Mouse (Mus musculus) E14TG2a.4 (cell line): ENCODE results near the gene Neurl1a.

ENCODE experiments used
- H3K27me3 ChIP-seq: 2 replicates; pipeline ENCODE4 v1.6.1; 2014; ENCODE audit warnings: low read length, control low read depth; ENCODE audit not compliant: insufficient read depth
- H3K36me3 ChIP-seq: 2 replicates; pipeline ENCODE4 v1.6.1; 2014; ENCODE audit warnings: low read length, control low read depth; ENCODE audit not compliant: insufficient read depth
- H3K4me1 ChIP-seq: replicated peaks from 2 replicates; pipeline ENCODE4 v1.6.1; 2014; ENCODE audit warnings: low read depth, low read length, control low read depth
- H3K4me3 ChIP-seq: replicated peaks from 2 replicates; pipeline ENCODE4 v1.5.1; 2014; ENCODE audit warnings: mild to moderate bottlenecking, low read length
- H3K9me3 ChIP-seq: 2 replicates; pipeline ENCODE4 v1.6.1; 2014; ENCODE audit warnings: low read length, control low read depth
- CTCF ChIP-seq: conservative IDR thresholded peaks from 2 replicates; pipeline ENCODE4 v1.5.1; 2014; ENCODE audit warnings: low read length
- NANOG ChIP-seq: IDR thresholded peaks from 2 replicates; pipeline ENCODE4 v1.6.1; 2014; ENCODE audit warnings: borderline replicate concordance, low read length, mixed read lengths
- POU5F1 ChIP-seq: IDR thresholded peaks from 2 replicates; pipeline ENCODE4 v1.6.1; 2014; ENCODE audit warnings: low read length, borderline replicate concordance

Neurl1a gene

DNA sequence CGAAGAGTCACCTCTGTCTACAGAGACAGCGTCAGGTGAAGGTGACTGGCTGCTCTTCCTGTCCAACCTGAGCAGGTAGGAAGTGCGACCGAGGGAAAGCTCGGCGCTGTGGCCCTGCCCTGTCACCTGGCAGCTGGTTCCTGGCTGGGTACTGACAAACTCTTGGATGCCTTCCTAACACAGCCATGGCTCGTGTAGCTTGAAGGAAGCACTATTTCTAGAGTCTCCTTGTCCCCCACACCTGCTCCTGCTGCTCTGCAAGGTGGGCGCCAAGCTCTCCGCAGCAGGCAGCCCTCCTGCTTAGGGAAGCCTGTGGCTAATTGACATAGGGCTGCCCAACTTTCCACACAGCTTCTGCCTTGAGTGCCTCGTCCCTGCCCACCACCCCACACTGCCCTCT lies 126.8 kb downstream of the Neurl1a start:
- TF ChIP-seq CTCF (no peak), POU5F1 (no peak), NANOG (no peak)
- peaks cover 21% of the 10 kb centered on the region for H3K4me1 ChIP-seq
- H3K27me3 ChIP-seq, result no peaks in the 10 kb centered on the region
- no peaks in the 10 kb centered on the region for H3K9me3 ChIP-seq
- H3K4me3 ChIP-seq, result no peak overlapping the region
- peaks cover 33% of the 10 kb centered on the region for H3K36me3 ChIP-seq

- Histone ChIP-seq H3K4me3 (no peak overlapping the region), H3K27me3 (no peaks in the 10 kb centered on the region), H3K9me3 (no peaks in the 10 kb centered on the region), H3K4me1 (peaks cover 18% of the 10 kb centered on the region), H3K36me3 (peaks cover 41% of the 10 kb centered on the region)
- TF ChIP-seq NANOG, result no peak
- TF ChIP-seq POU5F1, result no peak
- TF ChIP-seq CTCF, result no peak
Measured at GRCm38 (mm10) chr19:47306128-47306916, 127.7 kb downstream of the Neurl1a start.

- peaks cover 47% of the 10 kb centered on the region for H3K36me3 ChIP-seq
- no peak for TF ChIP-seq NANOG
- TF ChIP-seq CTCF, result no peak
- no peak for TF ChIP-seq POU5F1
- no peak overlapping the region for H3K4me3 ChIP-seq
- peaks cover 12% of the 10 kb centered on the region for H3K4me1 ChIP-seq
- no peaks in the 10 kb centered on the region for H3K27me3 ChIP-seq
- H3K9me3 ChIP-seq, result no peaks in the 10 kb centered on the region
Measured at GRCm38 (mm10) chr19:47306917-47307315, 128.3 kb downstream of the Neurl1a start.
